ENCODE assay signal across 10 mouse cellular contexts in genomic region chrX:162949811-162950439, GRCm38 (mm10). TPM values are rescaled to one million over a fixed set of nuclear protein-coding genes. Genes with fewer than 3 reads are reported as not detected.
A peak's percentile ranks its signal among the peaks of the same experiment; 100 is the strongest.
DNase-seq lines count a peak whose midpoint lies in the region; ATAC-seq lines count a peak whose summit lies in the region.
"Had no signal": no experiment of that assay in that cellular context is flagged by ENCODE, and none has a peak within 500 bp of the region (broad histone marks: within the 10 kb centered on the region; RNA-seq: fewer than 3 reads in every experiment).

No protein-coding gene starts in this region.

- no peaks in the 10 kb centered on the region for H3K4me1 ChIP-seq in embryonic facial prominence, embryonic 11.5 days (ENCODE audit: control insufficient read depth, insufficient read depth, low read length)

- H3K27me3 ChIP-seq in embryonic facial prominence, embryonic 11.5 days (ENCODE audit: control insufficient read depth, insufficient read depth, low read length), result no peaks in the 10 kb centered on the region

- H3K36me3 ChIP-seq in embryonic facial prominence, embryonic 11.5 days (replicated peaks; ENCODE audit: control insufficient read depth, insufficient read depth, low read depth, low read length), result no peaks in the 10 kb centered on the region

- H3K9me3 ChIP-seq in embryonic facial prominence, embryonic 11.5 days (replicated peaks; ENCODE audit: control insufficient read depth, low read length), result no peaks in the 10 kb centered on the region

- H3K27ac ChIP-seq in embryonic facial prominence, embryonic 11.5 days (replicated peaks; ENCODE audit: low read depth, low read length), result no peak overlapping the region

- no peak overlapping the region for H3K4me2 ChIP-seq in embryonic facial prominence, embryonic 11.5 days (ENCODE audit: low read depth, low read length)

- ATAC-seq in frontal cortex, adult (ENCODE audit: low TSS enrichment), result peak; percentile 82; the same call in 1 of the 2 replicates
- ATAC-seq in embryonic facial prominence, embryonic 11.5 days (replicated peaks; ENCODE audit: insufficient number of reproducible peaks, low FRiP score, low TSS enrichment, low read depth), result no peak

- 45% methylated on average over 3 of the region's 3 CpGs for WGBS in embryonic facial prominence, embryonic 11.5 days

- H3K4me3 ChIP-seq in embryonic facial prominence, embryonic 11.5 days (ENCODE audit: low read depth, low read length), result no peak overlapping the region

- DNase-seq in frontal cortex, postnatal 14 days (ENCODE audit: low spot score in 2 of 2), result no peak
- DNase-seq in urinary bladder, postnatal 14 days (ENCODE audit: low spot score), result peak; percentile 22
- DNase-seq in urinary bladder, postnatal 36 days (ENCODE audit: low spot score in 2 of 2), result no peak
- DNase-seq in embryonic facial prominence, embryonic 11.5 days (ENCODE audit: low spot score), result peak; percentile 58
- DNase-seq in layer of hippocampus, postnatal 10 days (ENCODE audit: low spot score in 2 of 2), result peak; percentile 30 to 60
- peak; percentile 42 for DNase-seq in naive thymus-derived CD4-positive, alpha-beta T cell, adult 2 months (ENCODE audit: low read depth)
- no peak for DNase-seq in urinary bladder, adult 2 months (ENCODE audit: low spot score)

- H3K9ac ChIP-seq in embryonic facial prominence, embryonic 11.5 days (replicated peaks; ENCODE audit: low read length), result no peak overlapping the region

RNA-seq across cellular contexts. Expression of gene S100g, which starts 14.5 kb away (rescaled TPM):
- polyA plus RNA-seq in embryonic facial prominence, embryonic 11.5 days (2014; fragmentation: Nextera tagmentation; extraction: Ambion mirVana), result not detected in 2 replicates
- not detected for total RNA-seq in layer of hippocampus, postnatal 10 days (2021)
- polyA plus RNA-seq in urinary bladder, adult 2 months (2012; rRNA removed), result not detected in 2 replicates
- total RNA-seq: hematopoietic stem cell, adult 5-6 weeks; neutrophil, adult 5-6 weeks had no signal

RNA-seq across cellular contexts. Expression of gene Ctps2, which starts 48.9 kb away (rescaled TPM):
- polyA plus RNA-seq in embryonic facial prominence, embryonic 11.5 days (2014; fragmentation: Nextera tagmentation; extraction: Ambion mirVana), result 115 and 129 TPM in 2 replicates
- 10 to 100 TPM; 59.6 to 63.5 TPM for total RNA-seq in layer of hippocampus, postnatal 10 days (2021)
- polyA plus RNA-seq in urinary bladder, adult 2 months (2012; rRNA removed), result 54.9 and 61.5 TPM in 2 replicates

Comparison
In these comparisons a context has a peak if more than half of its experiments do, and no peak if none do; other contexts are left out.
1. DNase-seq: peak in urinary bladder, postnatal 14 days (single experiment), embryonic facial prominence, embryonic 11.5 days (single experiment), layer of hippocampus, postnatal 10 days (2 of 2) and naive thymus-derived CD4-positive, alpha-beta T cell, adult 2 months (single experiment); none in frontal cortex, postnatal 14 days (0 of 2), urinary bladder, postnatal 36 days (0 of 2) and urinary bladder, adult 2 months (single experiment).